Mouse (Mus musculus): ENCODE measurements around the gene Olfr914. TPM values are rescaled to one million over a fixed set of nuclear protein-coding genes. Genes with fewer than 3 reads are reported as not detected.

Olfr914 gene
- total RNA-seq (2023): not detected

DNA sequence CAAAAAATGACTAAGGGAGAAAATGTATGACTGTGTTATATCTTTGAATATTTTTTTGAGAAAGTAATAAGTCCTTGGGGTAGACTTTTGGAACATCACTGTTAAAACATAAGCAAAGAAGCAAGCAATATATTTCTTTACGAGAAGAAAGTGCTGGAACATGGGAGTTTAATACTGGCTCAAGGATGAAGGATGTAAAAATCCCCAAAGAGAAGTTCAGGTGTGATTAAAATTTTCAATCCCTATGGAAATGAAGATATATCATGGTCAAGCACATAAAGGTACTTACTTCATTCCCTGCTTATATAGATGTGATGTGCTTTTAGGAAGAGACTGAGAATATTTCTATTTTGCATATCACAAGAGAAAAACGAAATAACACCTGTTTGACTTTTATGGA lies at the start of gene Olfr914:
Gene Olfr914, plus strand, starts transcription at position 301 of the 400 bp plus-strand sequence.

DNA sequence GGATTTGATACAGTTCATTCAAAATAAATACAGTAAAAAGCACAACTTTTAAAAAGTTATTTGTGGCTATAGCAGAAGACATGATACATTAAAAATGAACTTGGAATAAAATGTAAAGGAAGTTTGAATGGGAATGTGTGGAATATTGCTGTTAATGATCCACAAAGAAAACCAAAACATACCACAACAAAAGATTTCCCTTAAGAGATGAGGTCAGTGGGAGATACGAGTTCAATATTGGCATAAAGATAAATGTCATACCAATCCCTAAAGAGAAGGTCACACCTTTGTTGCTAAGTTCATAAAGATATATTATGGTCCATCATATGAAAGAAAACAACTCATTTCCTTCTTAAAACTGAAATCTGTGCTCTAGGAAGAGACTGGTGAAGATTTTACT lies 25.0 kb upstream of the Olfr914 start, which contains the start of gene Olfr912:
Gene Olfr912, plus strand, starts transcription at position 301 of the 400 bp plus-strand sequence.

DNA sequence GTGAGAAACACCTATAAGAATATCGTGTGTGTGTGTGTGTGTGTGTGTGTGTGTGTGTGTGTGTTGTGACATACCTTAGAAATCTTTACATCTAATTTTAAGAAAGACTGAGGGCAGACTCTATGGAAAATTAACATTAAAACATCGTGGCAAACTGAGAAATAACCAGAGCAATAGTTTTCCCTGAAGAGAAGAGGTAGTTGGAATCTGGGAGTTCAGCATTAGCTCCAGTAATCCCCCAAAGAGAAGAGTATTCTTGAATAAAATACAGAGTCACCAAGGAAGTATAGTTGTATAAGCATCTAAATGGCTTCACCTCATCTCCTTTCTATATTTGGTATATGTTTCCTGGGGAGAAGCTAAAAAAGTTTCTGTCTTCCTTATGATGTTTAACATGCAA lies 12.4 kb upstream of the Olfr914 start, which contains the start of gene Olfr913:
Gene Olfr913, plus strand, starts transcription at position 301 of the 400 bp plus-strand sequence.

DNA sequence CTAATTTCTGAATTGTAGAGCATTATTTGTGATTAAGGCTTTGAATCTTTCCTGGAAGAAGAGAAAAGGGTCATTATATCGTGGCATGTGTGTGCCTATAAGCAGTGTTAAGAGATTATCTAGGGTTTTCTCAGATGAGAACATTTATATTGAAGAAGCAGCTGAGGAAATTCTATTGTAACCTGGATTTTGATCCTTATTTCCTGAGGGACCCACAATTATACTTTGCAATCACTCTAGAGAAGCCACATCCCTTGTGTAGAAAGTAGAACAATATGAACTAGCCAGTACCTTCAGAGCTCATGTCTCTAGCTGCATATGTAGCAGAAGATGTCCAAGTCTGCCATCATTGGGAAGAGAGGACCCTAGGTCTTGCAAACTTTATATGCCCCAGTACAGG lies 54.9 kb downstream of the Olfr914 start, which contains the start of gene Olfr916:
Gene Olfr916, minus strand, starts transcription at position 101 of the 400 bp plus-strand sequence.

Other genes starting within 250 kb of the Olfr914 start
- gene Olfr250, start 238.2 kb upstream of the Olfr914 start, total RNA-seq (2023): not detected
- gene Olfr251, start 228.0 kb upstream of the Olfr914 start, total RNA-seq (2023): not detected
- gene Olfr147, start 203.4 kb upstream of the Olfr914 start, total RNA-seq (2023): not detected
- gene Olfr901, start 175.6 kb upstream of the Olfr914 start, total RNA-seq (2023): not detected
- gene Olfr902, start 157.4 kb upstream of the Olfr914 start, total RNA-seq (2023): not detected
- gene Olfr904, start 142.0 kb upstream of the Olfr914 start, total RNA-seq (2023): not detected
- not detected for gene Olfr905, start 134.0 kb upstream of the Olfr914 start, total RNA-seq (2023)
- not detected for gene Olfr906, start 118.0 kb upstream of the Olfr914 start, total RNA-seq (2023)
- not detected for gene Olfr907, start 109.3 kb upstream of the Olfr914 start, total RNA-seq (2023)
- not detected for gene Olfr911-ps1, start 83.5 kb upstream of the Olfr914 start, total RNA-seq (2023)
- gene Olfr910, start 67.3 kb upstream of the Olfr914 start, total RNA-seq (2023): not detected
- gene Olfr912, start 24.9 kb upstream of the Olfr914 start, total RNA-seq (2023): not detected
- not detected for gene Olfr913, start 12.3 kb upstream of the Olfr914 start, total RNA-seq (2023)
- gene Olfr916, start 54.8 kb downstream of the Olfr914 start, total RNA-seq (2023): not detected
- gene Olfr917, start 60.7 kb downstream of the Olfr914 start, total RNA-seq (2023): not detected
- not detected for gene Olfr918, start 69.5 kb downstream of the Olfr914 start, total RNA-seq (2023)
- gene Olfr919, start 98.6 kb downstream of the Olfr914 start, total RNA-seq (2023): not detected
- 10 to 100 TPM; 23.1 to 26.8 TPM for gene Vwa5a, start 113.2 kb downstream of the Olfr914 start, total RNA-seq (2023)
- under 1 TPM in 1 of 2 experiments, not detected in 1; 0.11 TPM for gene Olfr920, start 147.2 kb downstream of the Olfr914 start, total RNA-seq (2023)
- not detected for gene Olfr921, start 168.0 kb downstream of the Olfr914 start, total RNA-seq (2023)
- not detected for gene Olfr922, start 209.5 kb downstream of the Olfr914 start, total RNA-seq (2023)
- gene Olfr923, start 221.4 kb downstream of the Olfr914 start, total RNA-seq (2023): not detected
- gene Olfr924, start 239.3 kb downstream of the Olfr914 start, total RNA-seq (2023): not detected
- gene Olfr26, start 250.0 kb downstream of the Olfr914 start, total RNA-seq (2023): not detected